Mouse (Mus musculus) embryo, embryonic 10 days (tissue): ENCODE measurements at regions not wholly inside any gene's neighbourhood (a gene's known extent, or its start where the extent isn't known, plus 50 kb on each side); places are given as distances from the start of the nearest gene placed in this dataset.

ENCODE experiments used
- DNase-seq: peaks from one replicate; pipeline ENCODE4 v3.0.0-alpha.2; 2015; ENCODE audit warnings: low spot score

GRCm38 (mm10) chr3:100401080-100401479 lies 88.0 kb downstream of the Tent5c start:
- DNase-seq: no peak

DNA sequence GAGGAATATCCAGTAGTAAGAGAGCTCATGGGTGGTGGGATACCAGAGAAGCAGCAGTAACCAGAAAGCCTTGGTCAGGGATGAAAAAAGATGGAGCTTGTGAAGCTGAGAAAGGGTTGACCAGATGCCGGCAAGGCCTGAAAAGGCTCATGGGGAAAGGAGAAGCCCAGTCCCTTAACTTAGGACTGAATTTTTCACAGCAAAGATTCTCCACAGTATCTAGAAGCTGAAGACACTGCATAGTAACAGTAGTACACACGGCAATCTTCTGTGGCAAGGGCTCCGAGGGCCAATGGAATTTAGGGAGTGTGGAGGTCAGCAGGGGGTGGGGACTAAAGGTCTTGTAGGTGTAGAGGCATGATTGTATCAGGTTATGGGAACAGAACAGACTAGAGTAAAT lies 91.6 kb downstream of the Tent5c start:
- no peak for DNase-seq

GRCm38 (mm10) chr3:100394911-100395604 lies 94.1 kb downstream of the Tent5c start:
- DNase-seq: peak; percentile 18

GRCm38 (mm10) chr3:100393956-100394355 lies 95.2 kb downstream of the Tent5c start:
- no peak for DNase-seq

- no peak for DNase-seq
These were observed 106.9 kb downstream of the Tent5c start for GRCm38 (mm10) chr3:100382181-100382580.

DNA sequence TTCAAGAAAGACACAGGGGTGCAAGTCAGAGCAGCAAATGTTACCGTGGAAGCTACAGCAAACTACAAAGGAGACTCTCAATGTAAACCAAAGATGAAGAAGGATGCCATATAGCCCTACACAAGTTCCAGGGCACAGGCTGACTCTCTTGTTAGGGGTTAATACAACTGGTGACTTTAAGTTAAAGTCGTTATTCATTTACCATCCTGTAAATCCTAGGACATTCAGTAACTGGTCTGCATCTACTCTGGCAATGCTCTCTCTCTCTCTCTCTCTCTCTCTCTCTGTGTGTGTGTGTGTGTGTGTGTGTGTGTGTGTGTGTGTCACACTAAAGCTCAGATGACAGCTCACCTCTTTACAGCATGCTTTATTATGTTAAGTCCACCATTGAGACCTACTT lies 107.8 kb downstream of the Tent5c start:
- no peak for DNase-seq

DNA sequence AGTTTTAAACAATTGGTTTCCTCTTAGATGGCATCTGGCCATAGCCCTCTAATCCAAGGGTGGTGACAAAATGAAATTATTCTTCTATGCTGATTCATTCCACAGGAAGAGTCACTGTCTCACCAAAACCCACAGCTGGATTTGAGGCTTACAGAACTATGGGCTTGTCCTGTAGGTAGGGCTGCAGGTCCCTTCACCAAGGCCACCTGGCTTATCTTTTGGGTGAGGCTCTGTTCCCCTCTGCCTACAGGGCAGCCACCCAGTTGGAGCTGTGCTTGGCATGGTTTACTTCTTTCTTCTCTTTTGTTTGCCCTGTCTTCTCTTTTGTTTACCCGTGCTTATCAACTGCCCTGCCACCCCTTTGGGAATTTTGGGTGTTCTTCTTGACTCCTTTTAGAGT lies 113.0 kb downstream of the Tent5c start:
- no peak for DNase-seq

GRCm38 (mm10) chr3:100366884-100367840 lies 122.0 kb downstream of the Tent5c start:
- DNase-seq: no peak

GRCm38 (mm10) chr3:100366447-100366846 lies 122.7 kb downstream of the Tent5c start:
- no peak for DNase-seq

GRCm38 (mm10) chr3:100365354-100365945 lies 123.7 kb downstream of the Tent5c start:
- no peak for DNase-seq

GRCm38 (mm10) chr3:100364706-100365105 lies 124.4 kb downstream of the Tent5c start:
- DNase-seq: no peak

GRCm38 (mm10) chr3:100362983-100363382 lies 126.1 kb downstream of the Tent5c start:
- no peak for DNase-seq

DNA sequence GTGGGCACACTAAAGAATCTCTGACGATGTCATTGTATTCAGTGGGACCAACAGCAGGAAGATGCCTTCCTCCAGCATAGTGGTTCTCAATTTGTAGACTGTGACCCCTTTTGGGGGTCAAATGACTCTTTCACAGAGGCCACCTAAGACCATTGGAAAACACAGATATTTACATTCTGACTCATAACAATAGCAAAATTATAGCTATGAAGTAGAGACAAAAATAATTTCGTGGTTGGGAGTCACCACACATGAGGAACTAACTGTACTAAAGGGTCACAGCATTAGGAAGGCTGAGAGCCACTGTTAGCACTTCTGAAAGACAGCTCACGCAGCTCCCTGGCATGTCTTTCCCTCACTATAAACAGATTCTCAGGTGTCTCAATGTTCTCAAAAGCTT lies 129.1 kb downstream of the Tent5c start:
- DNase-seq: no peak

- peak; percentile 77 for DNase-seq
These were observed 130.1 kb downstream of the Tent5c start for GRCm38 (mm10) chr3:100359036-100359435.

GRCm38 (mm10) chr3:100333478-100333877 lies 155.6 kb downstream of the Tent5c start:
- no peak for DNase-seq

DNA sequence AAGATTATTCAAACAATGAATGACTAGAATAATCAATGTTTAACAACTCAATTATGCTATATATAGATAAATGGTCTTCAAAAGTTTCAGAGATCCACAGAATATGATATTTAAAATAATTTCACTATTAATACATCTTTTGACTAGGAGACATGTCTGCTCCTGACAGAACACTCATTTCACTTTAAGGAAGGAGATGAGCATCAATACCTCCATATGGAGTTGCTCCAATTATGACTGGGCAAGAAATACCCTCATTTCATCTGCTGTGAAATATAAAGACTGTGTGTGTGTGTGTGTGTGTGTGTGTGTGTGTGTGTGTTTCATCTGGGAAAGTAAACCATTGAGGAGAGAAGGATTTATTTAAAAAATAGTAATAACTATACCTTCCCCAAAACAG lies 156.2 kb upstream of the Wdr3 start:
- DNase-seq: no peak

DNA sequence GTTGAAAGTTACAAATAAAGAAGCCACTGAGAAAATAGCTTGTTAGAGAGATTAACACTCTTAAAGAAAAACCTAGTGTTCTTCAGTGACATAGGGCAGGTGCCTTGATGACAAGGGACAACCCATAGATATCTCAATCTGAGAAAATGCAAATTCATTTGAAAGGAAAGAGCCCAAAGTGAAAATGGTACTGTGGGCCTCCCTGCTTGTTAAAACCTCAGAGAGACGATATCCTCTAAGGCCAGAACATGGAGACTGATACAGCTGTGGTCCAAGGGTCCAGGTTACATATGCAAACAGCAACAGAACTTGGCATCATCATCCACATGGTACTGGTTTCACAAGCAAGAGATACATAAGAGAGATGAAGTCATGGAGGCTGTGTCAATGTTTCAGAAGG lies 125.6 kb upstream of the Wdr3 start:
- no peak for DNase-seq

DNA sequence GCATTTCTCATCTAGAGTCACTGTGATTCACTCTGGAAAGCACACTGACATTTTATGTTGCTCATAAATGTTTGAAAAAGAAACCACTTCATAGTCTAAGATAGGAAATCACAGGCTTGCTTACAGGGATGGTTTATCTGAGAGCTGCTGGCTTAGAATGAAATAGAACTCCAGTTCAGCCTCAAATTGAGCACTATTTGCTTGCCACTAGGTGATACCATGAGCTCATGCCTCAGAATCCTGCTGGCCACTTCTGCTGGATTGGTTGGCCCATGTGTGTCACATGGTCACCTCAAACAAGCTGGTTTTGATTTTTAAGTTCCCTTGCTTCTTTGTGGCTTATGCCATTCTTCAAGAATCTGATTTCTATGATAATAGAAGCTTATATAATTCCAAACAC lies 104.8 kb upstream of the Wdr3 start:
- no peak for DNase-seq

- DNase-seq: no peak
These were observed 102.8 kb upstream of the Wdr3 start for GRCm38 (mm10) chr3:100264991-100265390.
